Mouse (Mus musculus) kidney, adult 2 months (tissue): ENCODE results near the gene Eya2.

Experiments used
- CTCF ChIP-seq: fragments of 200-500 bp; conservative IDR thresholded peaks from 2 replicates; pipeline ENCODE4 v1.5.1; 2011; ENCODE audit warnings: low read depth, mild to moderate bottlenecking, control low read depth, low read length, moderate library complexity, mixed read lengths; ENCODE audit not compliant: insufficient read depth, insufficient read length
- POLR2A ChIP-seq: fragments of 200-500 bp; IDR thresholded peaks from one replicate; pipeline ENCODE4 v1.6.1; 2011; ENCODE audit warnings: low read depth, low read length, control low read depth

DNA sequence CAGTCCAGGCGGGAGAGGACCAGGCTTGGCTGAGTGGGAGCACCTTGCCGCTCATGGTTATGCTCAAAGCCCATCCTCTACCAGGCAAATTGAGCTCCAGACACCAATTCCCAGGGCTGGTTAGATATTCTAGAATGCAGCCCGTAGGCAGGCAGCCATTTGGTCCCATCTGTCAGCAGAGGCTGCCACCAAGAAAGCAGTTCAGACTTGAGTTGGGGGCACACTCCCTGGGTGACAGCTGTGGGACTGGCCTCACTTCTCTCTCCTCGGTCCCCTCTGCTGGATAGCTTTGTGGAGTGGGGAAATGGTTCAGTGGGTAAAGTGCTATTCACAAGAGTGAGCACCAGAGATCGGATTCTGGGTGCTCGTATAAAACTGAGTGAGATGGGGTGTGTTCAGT lies 32.0 kb downstream of the Eya2 start:
- TF ChIP-seq POLR2A (no peak), CTCF (no peak)
